Mouse (Mus musculus) MEL (cell line): Measurements from ENCODE around the gene Gpld1. TPM values are rescaled to one million over a fixed set of nuclear protein-coding genes. Genes with fewer than 3 reads are reported as not detected.
"Not testable (repeated sequence)": the region's sequence is repeated elsewhere in the genome, so short reads cannot be mapped to it uniquely, and the experiment has no call there.

ENCODE experiments used
- DNase-seq: peaks from one replicate; pipeline ENCODE4 v3.0.0; 2011; ENCODE audit warnings: low read depth, low spot score
- H3K27ac ChIP-seq: 2 replicates; pipeline ENCODE4 v1.5.1; 2012; ENCODE audit warnings: low read depth, mild to moderate bottlenecking, control low read depth, low read length, moderate library complexity; ENCODE audit not compliant: control insufficient read depth
- H3K27me3 ChIP-seq, 2 experiments: fragments of 150-350 bp in 1 of 2; sonication (generic) in 1 of 2; 2 replicates each; pipeline ENCODE4 v1.6.1; 2012; ENCODE audit warnings: low read length in 2 of 2, mild to moderate bottlenecking in 2 of 2, improper control_type of control experiment in 1 of 2, moderate library complexity in 1 of 2; ENCODE audit not compliant: insufficient read depth in 2 of 2, control insufficient read depth in 1 of 2
- H3K36me3 ChIP-seq, 2 experiments: 2 replicates each; pipeline ENCODE4 v1.6.1; 2012 to 2014; ENCODE audit warnings: low read length in 2 of 2, improper control_type of control experiment in 1 of 2, inconsistent platforms in 1 of 2, mild to moderate bottlenecking in 1 of 2; ENCODE audit not compliant: insufficient read depth in 2 of 2, control insufficient read depth in 1 of 2
- H3K4me1 ChIP-seq, 2 experiments: fragments of 150-350 bp in 1 of 2; sonication (generic) in 1 of 2; 2 replicates each; pipeline ENCODE4 v1.6.1; 2012; ENCODE audit warnings: low read length in 2 of 2, improper control_type of control experiment in 1 of 2, mild to moderate bottlenecking in 1 of 2; ENCODE audit not compliant: insufficient read depth in 2 of 2, control insufficient read depth in 1 of 2
- H3K4me3 ChIP-seq, 2 experiments: fragments of 150-350 bp in 1 of 2; sonication (generic) in 1 of 2; 2 replicates each; pipeline ENCODE4 v1.5.1; 2012; ENCODE audit warnings: low read depth in 2 of 2, low read length in 2 of 2, mild to moderate bottlenecking in 2 of 2, moderate library complexity in 2 of 2, control low read depth in 1 of 2, improper control_type of control experiment in 1 of 2; ENCODE audit not compliant: control insufficient read depth in 1 of 2, insufficient read depth in 1 of 2
- H3K79me2 ChIP-seq: 2 replicates; pipeline ENCODE4 v1.6.1; 2012; ENCODE audit warnings: mild to moderate bottlenecking, low read length, moderate library complexity; ENCODE audit not compliant: control insufficient read depth, poor library complexity, insufficient read depth
- H3K9ac ChIP-seq: 2 replicates; pipeline ENCODE4 v1.6.1; 2012; ENCODE audit warnings: low read depth, mild to moderate bottlenecking, control low read depth, low read length, moderate library complexity; ENCODE audit not compliant: control insufficient read depth, poor library complexity, severe bottlenecking
- H3K9me3 ChIP-seq: fragments of 150-350 bp; sonication (generic); replicated peaks from 2 replicates; pipeline ENCODE4 v1.6.1; 2012; ENCODE audit warnings: mild to moderate bottlenecking, low read length, improper control_type of control experiment, moderate library complexity; ENCODE audit not compliant: insufficient read depth
- BHLHE40 ChIP-seq: IDR thresholded peaks from 2 replicates; pipeline ENCODE4 v1.6.1; 2012; ENCODE audit warnings: low read depth, mild to moderate bottlenecking, inconsistent platforms, low read length, improper control_type of control experiment, borderline replicate concordance
- CHD2 ChIP-seq: IDR thresholded peaks from 2 replicates; pipeline ENCODE4 v1.6.1; 2011; ENCODE audit warnings: low read length, improper control_type of control experiment
- CTCF ChIP-seq, 3 experiments: IDR thresholded peaks in 2 of 3; conservative IDR thresholded peaks in 1 of 3; 2 replicates each; pipeline ENCODE4 v1.5.1; 2011 to 2012; ENCODE audit warnings: low read length in 3 of 3, low read depth in 2 of 3, mild to moderate bottlenecking in 2 of 3, improper control_type of control experiment in 1 of 3, inconsistent platforms in 1 of 3, mixed read lengths in 1 of 3, moderate library complexity in 1 of 3; ENCODE audit not compliant: control insufficient read depth in 1 of 3, insufficient read depth in 1 of 3, poor library complexity in 1 of 3, severe bottlenecking in 1 of 3
- E2F4 ChIP-seq: IDR thresholded peaks from 2 replicates; pipeline ENCODE4 v1.6.1; 2011; ENCODE audit warnings: low read depth, low read length, improper control_type of control experiment, borderline replicate concordance
- ELF1 ChIP-seq: IDR thresholded peaks from 2 replicates; pipeline ENCODE4 v1.6.1; 2014; ENCODE audit warnings: low read depth, mild to moderate bottlenecking, inconsistent platforms, low read length, improper control_type of control experiment, moderate library complexity
- EP300 ChIP-seq, 2 experiments: IDR thresholded peaks; 2 replicates each; pipeline ENCODE4 v1.6.1; 2011; ENCODE audit warnings: improper control_type of control experiment in 2 of 2, low read length in 2 of 2, low read depth in 1 of 2, mild to moderate bottlenecking in 1 of 2
- ETS1 ChIP-seq: IDR thresholded peaks from 2 replicates; pipeline ENCODE4 v1.6.1; 2012; ENCODE audit warnings: low read depth, mild to moderate bottlenecking, inconsistent platforms, low read length, improper control_type of control experiment, moderate library complexity
- GABPA ChIP-seq: IDR thresholded peaks from 2 replicates; pipeline ENCODE4 v1.6.1; 2012; ENCODE audit warnings: low read depth, mild to moderate bottlenecking, inconsistent platforms, low read length, improper control_type of control experiment, moderate library complexity
- GATA1 ChIP-seq: IDR thresholded peaks from 2 replicates; pipeline ENCODE4 v1.6.1; 2011; ENCODE audit warnings: low read depth, low read length, improper control_type of control experiment
- MAX ChIP-seq: IDR thresholded peaks from 2 replicates; pipeline ENCODE4 v1.6.1; 2011; ENCODE audit warnings: low read length, improper control_type of control experiment
- MAZ ChIP-seq: IDR thresholded peaks from 2 replicates; pipeline ENCODE4 v1.6.1; 2012; ENCODE audit warnings: low read depth, mild to moderate bottlenecking, inconsistent platforms, low read length, improper control_type of control experiment
- MYB ChIP-seq: IDR thresholded peaks from 2 replicates; pipeline ENCODE4 v1.6.1; 2011; ENCODE audit warnings: mild to moderate bottlenecking, low read depth, low read length, improper control_type of control experiment
- MYC ChIP-seq: IDR thresholded peaks from 2 replicates; pipeline ENCODE4 v1.6.1; 2011; ENCODE audit warnings: low read depth, mild to moderate bottlenecking, low read length, improper control_type of control experiment, moderate library complexity
- NELFE ChIP-seq: IDR thresholded peaks from 2 replicates; pipeline ENCODE4 v1.6.1; 2011; ENCODE audit warnings: low read depth, low read length, improper control_type of control experiment
- POLR2AphosphoS2 ChIP-seq: IDR thresholded peaks from 2 replicates; pipeline ENCODE4 v1.6.1; 2011; ENCODE audit warnings: low read length, improper control_type of control experiment
- POLR2AphosphoS5 ChIP-seq: IDR thresholded peaks from 2 replicates; pipeline ENCODE4 v1.6.1; 2012; ENCODE audit warnings: low read depth, borderline replicate concordance, mild to moderate bottlenecking, inconsistent platforms, low read length, moderate library complexity, mixed read lengths
- RAD21 ChIP-seq: IDR thresholded peaks from 2 replicates; pipeline ENCODE4 v1.6.1; 2011; ENCODE audit warnings: mild to moderate bottlenecking, low read depth, low read length, improper control_type of control experiment
- RCOR1 ChIP-seq: IDR thresholded peaks from 2 replicates; pipeline ENCODE4 v1.6.1; 2012; ENCODE audit warnings: low read depth, mild to moderate bottlenecking, inconsistent platforms, low read length, improper control_type of control experiment
- SIN3A ChIP-seq: IDR thresholded peaks from 2 replicates; pipeline ENCODE4 v1.6.1; 2012; ENCODE audit warnings: low read length, improper control_type of control experiment, inconsistent platforms
- TAL1 ChIP-seq: IDR thresholded peaks from 2 replicates; pipeline ENCODE4 v1.6.1; 2012; ENCODE audit warnings: mild to moderate bottlenecking, inconsistent platforms, low read length, moderate library complexity, mixed read lengths
- TBP ChIP-seq: IDR thresholded peaks from 2 replicates; pipeline ENCODE4 v1.8.0; 2011; ENCODE audit warnings: low read depth, low read length, improper control_type of control experiment
- TCF12 ChIP-seq: IDR thresholded peaks from 2 replicates; pipeline ENCODE4 v1.6.1; 2014; ENCODE audit warnings: low read depth, mild to moderate bottlenecking, inconsistent platforms, low read length, improper control_type of control experiment, moderate library complexity
- USF1 ChIP-seq: IDR thresholded peaks from 2 replicates; pipeline ENCODE4 v1.6.1; 2014; ENCODE audit warnings: low read depth, mild to moderate bottlenecking, inconsistent platforms, low read length, improper control_type of control experiment, moderate library complexity
- ZNF384 ChIP-seq: IDR thresholded peaks from 2 replicates; pipeline ENCODE4 v1.6.1; 2012; ENCODE audit warnings: low read depth, mild to moderate bottlenecking, inconsistent platforms, low read length, improper control_type of control experiment
- polyA plus RNA-seq, 2 experiments: library from polyadenylated mRNA; stranded (reverse) in 1 of 2; unstranded in 1 of 2; fragments of >175 nt in 1 of 2; fragments of >200 nt in 1 of 2; gene quantifications; 2 replicates each; pipeline versions ENCODE4 v1.2.1 to v1.2.4; 2012; ENCODE audit warnings: low replicate concordance in 2 of 2, low read depth in 1 of 2; ENCODE audit not compliant: insufficient read length in 2 of 2, insufficient read depth in 1 of 2, missing spikeins in 1 of 2
- total RNA-seq: library from RNA; depleted of rRNA; stranded (reverse); fragments of 300-350 nt; gene quantifications from 2 replicates; pipeline ENCODE4 v1.2.3, GENCODE M21; 2012

Gene Gpld1
- total and polyA plus RNA-seq, 3 experiments, result 0.03 to 0.92 TPM; not detected in 1

DNA sequence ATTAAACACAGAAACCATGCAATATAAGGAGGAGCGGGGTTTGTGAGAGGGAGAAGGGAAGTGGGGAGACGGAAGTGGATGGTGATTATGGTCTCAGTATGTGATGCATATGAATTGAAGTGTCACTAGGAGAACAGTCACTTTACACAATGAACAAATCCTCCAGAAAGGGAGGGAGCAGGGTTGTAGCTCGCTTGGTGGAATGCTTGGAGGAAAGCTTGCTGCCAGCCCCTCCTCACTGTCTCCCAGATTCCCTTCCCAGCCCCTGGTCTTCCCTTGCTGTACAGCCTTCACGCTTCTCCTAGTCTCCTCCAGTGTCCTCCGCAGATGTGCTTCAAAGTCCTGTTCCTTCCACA, 22.9 kb downstream of the Gpld1 start:
- no peak for TF ChIP-seq NELFE
- no peak for TF ChIP-seq E2F4
- TF ChIP-seq BHLHE40, result no peak
- TF ChIP-seq USF1, result no peak
- Histone ChIP-seq H3K4me3 (peak overlapping the region; percentile 58 to 86), H3K9ac (peak overlapping the region; percentile 47; the same call in 1 of the 2 replicates)

DNA sequence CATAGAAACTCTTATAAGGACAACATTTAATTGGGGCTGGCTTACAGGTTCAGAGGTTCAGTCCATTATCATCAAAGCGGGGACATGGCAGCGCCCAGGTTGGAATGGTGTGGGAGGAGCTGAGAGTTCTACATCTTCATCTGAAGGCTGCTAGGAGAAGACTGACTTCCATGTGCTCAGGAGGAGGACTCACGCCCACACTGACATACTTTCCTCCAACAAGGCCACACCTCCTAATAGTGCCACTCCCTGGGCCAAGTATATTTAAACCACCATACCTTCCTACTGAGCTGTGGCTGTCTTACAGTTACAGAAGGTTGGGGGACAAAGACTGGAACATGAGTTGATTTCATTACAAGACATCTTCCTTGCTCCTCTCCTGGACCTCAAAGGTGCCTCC, 28.8 kb downstream of the Gpld1 start:
- not testable (repeated sequence) for H3K4me1 ChIP-seq, H3K4me3 ChIP-seq, H3K27ac ChIP-seq, H3K79me2 ChIP-seq, H3K27me3 ChIP-seq, DNase-seq, H3K36me3 ChIP-seq, H3K9me3 ChIP-seq, H3K9ac ChIP-seq

More for the DNA sequence above, 22.9 kb downstream of the Gpld1 start:
- H3K27ac ChIP-seq, result no peak overlapping the region
- peaks cover 3 to 11% of the 10 kb centered on the region in 2 experiments; a peak in 3 of 4 replicates for H3K4me1 ChIP-seq
- DNase-seq, result no peak
- 0 out of 4 replicates have a peak, but pooled peaks cover 0 to 2% of the 10 kb centered on the region in 2 experiments for H3K36me3 ChIP-seq
- H3K79me2 ChIP-seq, result no peaks in the 10 kb centered on the region
- H3K27me3 ChIP-seq, result no peaks in the 10 kb centered on the region
- H3K9me3 ChIP-seq, result no peaks in the 10 kb centered on the region

DNA sequence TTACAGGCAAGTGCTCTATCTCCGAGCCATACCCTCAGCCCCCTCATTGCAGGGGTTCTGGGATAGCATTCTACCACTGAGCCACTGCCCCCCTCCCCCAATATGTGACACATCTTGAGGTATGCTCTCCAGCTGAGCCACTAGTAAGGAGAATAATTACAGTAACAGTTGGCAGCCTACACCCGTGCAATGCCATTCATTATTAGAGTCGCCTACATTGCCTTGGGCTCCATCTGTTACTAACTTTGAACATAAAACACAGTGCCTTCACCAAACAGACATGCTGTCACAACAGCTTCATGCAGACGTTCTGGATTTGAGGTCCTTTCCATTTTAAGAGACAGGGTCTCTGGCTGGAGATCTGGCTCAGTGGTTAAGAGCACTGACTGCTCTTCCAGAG, 33.4 kb downstream of the Gpld1 start:
- TF ChIP-seq EP300 (IDR thresholded peaks at IDR 0.05; ENCODE audit: low read depth in 1 of 2, low read length in 2 of 2), result no peak
- TF ChIP-seq MAZ, result no peak
- no peak for TF ChIP-seq RAD21
- TF ChIP-seq MYC, result no peak
- no peak for TF ChIP-seq MYB
- TF ChIP-seq TAL1, result no peak
- TF ChIP-seq GATA1, result no peak
- TF ChIP-seq CTCF (IDR thresholded peaks at IDR 0.05 in 2 of 3, conservative IDR thresholded peaks at IDR 0.05 in 1 of 3; ENCODE audit: control insufficient read depth in 1 of 3, insufficient read depth in 1 of 3, low read depth in 2 of 3, low read length in 3 of 3, poor library complexity in 1 of 3, severe bottlenecking in 1 of 3), result no peak
- no peak for TF ChIP-seq ZNF384
- no peak for TF ChIP-seq CHD2
- no peak for TF ChIP-seq POLR2AphosphoS2
- no peak for TF ChIP-seq ETS1
- TF ChIP-seq TCF12, result no peak
- no peak for TF ChIP-seq SIN3A
- TF ChIP-seq MAX, result no peak
- TF ChIP-seq TBP, result no peak
- TF ChIP-seq POLR2AphosphoS5, result no peak
- TF ChIP-seq ELF1, result no peak
- no peak for TF ChIP-seq RCOR1
- no peak for TF ChIP-seq GABPA
- TF ChIP-seq, all 39 proteins: peak for 0
- no peaks in the 10 kb centered on the region for H3K79me2 ChIP-seq
- DNase-seq, result no peak

More for the DNA sequence above, 33.4 kb downstream of the Gpld1 start:
- Histone ChIP-seq H3K9me3 (no peaks in the 10 kb centered on the region), H3K36me3 (no peaks in the 10 kb centered on the region), H3K27ac (no peak overlapping the region), H3K9ac (no peak overlapping the region), H3K27me3 (no peaks in the 10 kb centered on the region), H3K4me1 (no peaks in the 10 kb centered on the region), H3K4me3 (no peak overlapping the region)
